Mouse (Mus musculus) telencephalon, adult 2 months (tissue): ENCODE measurements around the gene Ffar4.

Source experiments
- DNase-seq: peaks from one replicate; pipeline ENCODE4 v3.0.0-alpha.2; 2011; ENCODE audit warnings: low read depth, low spot score

Gene Ffar4

DNA sequence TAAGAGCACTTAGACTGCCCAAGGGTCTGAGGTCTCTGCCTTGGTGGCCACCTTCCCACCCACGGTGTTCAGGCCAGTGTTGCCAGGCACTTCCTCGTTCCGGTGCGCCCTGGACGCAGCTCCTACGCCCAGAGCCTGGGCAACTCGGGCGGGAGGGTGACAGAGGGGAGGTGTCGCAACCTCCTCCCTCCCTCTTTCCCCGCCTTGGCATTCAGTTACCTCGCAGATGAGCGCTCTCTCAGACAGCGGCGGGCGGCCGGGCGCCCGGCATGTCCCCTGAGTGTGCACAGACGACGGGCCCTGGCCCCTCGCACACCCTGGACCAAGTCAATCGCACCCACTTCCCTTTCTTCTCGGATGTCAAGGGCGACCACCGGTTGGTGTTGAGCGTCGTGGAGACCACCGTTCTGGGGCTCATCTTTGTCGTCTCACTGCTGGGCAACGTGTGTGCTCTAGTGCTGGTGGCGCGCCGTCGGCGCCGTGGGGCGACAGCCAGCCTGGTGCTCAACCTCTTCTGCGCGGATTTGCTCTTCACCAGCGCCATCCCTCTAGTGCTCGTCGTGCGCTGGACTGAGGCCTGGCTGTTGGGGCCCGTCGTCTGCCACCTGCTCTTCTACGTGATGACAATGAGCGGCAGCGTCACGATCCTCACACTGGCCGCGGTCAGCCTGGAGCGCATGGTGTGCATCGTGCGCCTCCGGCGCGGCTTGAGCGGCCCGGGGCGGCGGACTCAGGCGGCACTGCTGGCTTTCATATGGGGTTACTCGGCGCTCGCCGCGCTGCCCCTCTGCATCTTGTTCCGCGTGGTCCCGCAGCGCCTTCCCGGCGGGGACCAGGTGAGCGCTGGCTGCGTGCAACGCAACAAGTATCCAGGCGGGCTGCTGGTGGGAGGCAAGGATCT lies at the start of gene Ffar4:
TSS of gene Ffar4 (plus strand) at position 214 of the 901 bp plus-strand sequence.
- DNase-seq: no peak

DNA sequence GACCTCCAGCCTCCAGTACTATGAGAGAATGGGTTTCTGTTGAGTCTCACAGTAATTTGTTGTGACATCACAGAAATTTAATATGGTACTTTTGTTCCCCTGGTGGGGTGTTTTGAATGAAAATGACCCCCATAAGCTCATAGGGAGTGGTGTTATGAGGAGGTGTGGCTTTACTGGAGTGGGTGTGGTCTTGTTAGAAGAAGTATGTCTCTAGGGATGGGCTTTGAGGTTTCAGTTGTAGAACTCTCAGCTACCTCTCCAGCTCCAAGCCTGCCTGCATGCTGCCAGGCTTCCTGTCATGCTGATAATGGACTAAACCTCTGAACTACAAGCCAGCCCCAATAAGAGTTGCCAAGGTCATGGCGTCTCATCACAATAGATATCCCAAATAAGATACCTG lies 47.2 kb upstream of the Ffar4 start:
- no peak for DNase-seq

DNA sequence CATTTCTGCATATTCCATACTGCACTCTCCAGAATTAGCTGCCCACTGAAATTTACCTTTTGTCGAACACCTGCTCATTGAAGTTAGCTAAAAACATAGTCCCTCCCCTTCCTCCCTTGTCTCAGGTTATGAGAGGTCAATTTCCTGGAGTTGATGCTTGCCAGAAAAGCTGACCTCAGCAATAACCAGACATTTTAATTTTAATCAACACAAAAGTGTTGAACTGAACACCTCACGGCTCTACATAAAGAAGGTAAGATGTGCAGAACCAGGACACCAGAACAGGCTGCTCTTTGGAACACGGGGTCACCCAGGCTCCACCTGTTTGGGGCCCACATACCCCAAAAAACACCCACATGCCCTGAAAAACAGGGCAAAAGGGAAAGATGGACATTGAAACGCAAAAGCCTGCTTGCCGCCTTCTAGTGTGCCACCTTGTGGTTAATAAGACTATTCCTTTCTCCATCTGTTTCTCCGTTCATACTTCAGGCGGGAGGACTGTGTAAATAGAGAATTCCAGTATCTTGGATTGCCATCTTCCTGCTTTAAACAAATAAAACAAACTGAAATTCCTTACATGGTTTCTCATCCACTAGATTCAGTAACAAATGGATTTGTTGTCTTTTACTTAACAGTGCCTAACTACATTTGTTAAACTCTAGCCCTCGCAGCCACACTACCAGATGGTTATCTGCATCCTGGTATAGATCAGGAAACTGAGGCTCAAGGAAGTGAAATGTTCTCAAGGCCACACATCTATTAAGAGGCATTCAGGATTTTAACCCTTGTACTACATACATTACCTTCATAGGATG lies 43.4 kb upstream of the Ffar4 start:
- peak; percentile 48 for DNase-seq

DNA sequence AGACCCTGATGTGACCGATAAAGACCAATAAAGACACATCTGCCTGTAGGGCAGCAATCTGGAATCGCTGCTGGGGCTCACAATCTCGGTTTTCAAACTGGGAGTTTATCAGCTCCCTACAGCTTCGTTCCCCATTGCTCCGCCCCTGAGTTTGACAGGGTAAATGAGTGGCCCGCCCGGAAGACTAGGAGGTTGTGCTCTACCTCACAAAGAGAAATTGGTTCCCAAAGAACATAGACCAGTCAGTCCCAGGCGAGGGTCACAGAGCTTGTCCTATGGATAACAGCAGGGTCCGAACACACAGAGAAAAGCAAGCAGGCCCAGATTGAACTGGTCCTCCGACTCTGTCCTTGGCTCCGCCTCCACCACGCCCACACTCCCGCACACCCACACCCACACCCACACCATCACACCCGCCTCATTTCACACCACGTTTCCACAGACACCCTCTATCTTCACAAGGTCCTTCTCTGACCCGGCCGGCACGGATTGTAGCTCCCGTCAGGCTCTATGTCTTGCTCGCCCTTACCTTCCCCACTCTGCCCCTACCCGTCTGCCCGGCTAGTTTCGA lies 42.6 kb upstream of the Ffar4 start:
- DNase-seq: no peak

DNA sequence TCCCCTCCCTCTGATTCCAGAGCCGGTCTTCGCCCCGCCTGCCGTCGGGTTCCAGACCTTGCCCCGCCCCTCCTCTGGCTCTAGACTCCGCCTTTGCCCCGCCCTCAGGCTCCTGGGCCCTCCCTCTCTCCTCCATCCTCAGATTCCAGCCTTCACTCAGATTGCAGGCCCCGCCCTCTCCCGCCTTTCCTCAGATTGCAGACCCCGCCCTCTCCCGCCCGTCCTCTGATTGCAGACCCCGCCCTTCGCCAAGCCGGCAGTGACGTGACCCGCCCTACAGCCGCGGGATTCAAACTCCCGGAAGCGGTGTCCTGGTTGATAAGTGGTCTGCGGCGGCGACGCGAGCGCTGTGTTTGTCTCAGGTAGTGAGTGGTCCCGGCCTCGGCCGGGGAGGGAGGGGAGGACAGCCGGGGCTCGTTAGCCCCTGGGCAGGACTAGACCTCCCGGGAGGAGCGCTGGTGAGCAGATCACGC lies 42.1 kb upstream of the Ffar4 start, which contains the start of gene Cep55:
TSS of gene Cep55 (plus strand) at position 292 of the 473 bp plus-strand sequence.
- DNase-seq: peak; percentile 97

DNA sequence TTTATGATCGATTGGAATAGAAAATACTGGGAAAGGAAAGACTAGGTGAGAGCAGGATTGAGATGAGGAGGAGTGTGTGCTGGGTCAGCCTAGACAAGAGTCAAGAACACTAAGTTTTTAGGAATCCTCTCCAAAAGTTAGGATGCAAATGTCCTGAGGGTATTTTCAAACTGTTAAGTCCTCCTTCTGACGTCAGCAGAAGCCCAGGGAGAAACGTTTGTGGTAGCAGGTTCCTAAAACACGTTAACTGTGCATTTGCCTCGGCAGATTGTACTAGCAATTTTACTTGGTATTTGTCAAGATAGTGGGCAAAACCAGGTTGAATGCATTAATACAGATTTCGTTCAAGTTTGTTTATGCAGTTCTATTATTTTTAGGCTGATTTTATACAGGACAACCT lies 41.1 kb upstream of the Ffar4 start:
- DNase-seq: no peak

DNA sequence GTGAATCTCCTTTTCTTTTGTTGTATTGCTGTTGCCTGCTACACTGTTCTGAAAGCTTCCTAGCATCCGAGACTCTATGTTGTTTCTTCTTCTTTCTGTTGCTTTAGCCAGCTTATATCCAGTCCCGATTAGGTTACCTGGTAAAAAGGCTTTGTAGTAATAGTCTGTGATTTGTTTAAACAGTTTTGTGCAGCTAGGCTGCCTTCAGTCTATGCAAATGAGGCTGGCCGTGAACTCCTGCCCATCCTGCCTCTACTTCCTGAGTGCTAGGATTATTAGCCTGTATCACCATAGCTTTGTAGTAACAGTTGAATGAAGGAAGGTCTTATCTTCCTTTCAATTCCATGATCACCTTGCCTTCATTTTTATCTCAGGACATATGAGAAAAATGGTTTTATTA lies 40.6 kb upstream of the Ffar4 start:
- no peak for DNase-seq

DNA sequence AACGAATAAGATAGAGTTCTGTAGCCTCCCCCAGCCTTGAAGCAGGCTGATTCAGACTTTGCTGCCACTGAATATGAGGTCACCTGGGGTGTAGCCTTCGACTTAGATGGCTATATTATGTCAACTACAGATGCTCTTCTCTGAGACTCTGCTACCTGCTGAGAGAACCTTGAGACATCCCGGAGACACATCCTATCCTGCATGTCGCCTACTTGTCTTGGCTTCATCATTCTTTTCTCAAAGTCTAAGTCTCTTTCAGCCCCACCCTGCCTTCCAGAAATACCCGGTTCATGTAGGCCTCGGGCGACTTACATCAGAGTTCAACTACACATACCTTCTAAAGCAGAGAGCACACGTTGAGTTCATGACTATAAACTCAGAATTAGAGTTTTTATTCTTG lies 39.9 kb upstream of the Ffar4 start:
- no peak for DNase-seq

DNA sequence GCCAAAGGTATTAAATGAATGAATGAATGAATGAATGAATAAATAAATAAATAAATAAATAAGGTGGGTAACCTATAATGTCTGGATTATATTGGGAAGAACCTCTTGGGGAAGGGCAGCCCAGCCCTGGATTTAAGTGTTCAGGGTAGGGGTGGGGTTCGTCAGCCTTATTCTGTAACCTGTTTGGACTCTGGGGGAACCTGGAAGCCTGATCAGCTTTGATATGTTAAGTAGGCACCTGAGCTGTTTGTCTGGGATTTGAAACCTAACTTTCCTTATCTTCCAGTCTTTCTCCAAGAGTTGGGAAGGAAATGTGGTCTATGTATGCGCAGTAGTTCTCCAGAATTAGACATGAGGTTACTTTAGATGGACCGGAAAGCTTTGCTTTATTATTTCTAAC lies 33.7 kb upstream of the Ffar4 start:
- DNase-seq: no peak

DNA sequence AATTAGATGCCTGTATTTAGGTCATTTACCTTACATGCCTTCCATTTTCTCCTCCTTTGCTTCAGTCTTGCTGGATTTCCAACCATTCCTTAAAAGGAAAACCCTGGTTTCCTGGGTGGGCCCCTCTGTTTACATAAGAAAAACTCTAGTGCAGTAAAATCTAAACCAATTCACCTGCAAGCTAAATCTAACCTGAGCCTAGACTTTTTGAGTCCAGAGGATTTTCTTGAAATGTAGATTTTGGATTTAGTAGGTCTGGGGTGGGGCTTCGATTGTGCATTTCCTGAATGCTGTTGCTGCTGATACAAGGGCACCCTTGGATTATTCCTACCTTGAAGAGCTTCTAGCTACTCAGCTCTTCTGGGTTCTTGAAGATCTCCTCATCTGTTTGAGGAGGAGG lies 32.8 kb upstream of the Ffar4 start:
- DNase-seq: no peak

DNA sequence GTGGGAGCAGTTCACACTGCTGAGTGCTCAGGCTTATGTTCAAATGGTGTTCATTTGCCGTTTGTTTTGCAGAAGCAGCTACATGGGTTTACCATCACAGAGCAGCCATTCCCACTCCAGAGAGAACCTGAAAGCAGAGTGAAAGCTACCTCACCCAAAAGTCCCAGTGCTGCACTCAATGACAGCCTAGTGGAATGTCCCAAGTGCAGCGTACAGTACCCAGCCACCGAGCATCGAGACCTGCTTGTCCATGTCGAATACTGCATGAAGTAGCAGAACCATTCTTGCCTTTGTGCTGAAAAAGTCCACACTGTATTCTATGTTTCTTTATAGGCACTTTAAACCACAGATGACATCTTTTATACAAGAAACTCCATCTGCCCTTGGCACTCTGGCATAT lies 23.6 kb upstream of the Ffar4 start:
- DNase-seq: no peak

DNA sequence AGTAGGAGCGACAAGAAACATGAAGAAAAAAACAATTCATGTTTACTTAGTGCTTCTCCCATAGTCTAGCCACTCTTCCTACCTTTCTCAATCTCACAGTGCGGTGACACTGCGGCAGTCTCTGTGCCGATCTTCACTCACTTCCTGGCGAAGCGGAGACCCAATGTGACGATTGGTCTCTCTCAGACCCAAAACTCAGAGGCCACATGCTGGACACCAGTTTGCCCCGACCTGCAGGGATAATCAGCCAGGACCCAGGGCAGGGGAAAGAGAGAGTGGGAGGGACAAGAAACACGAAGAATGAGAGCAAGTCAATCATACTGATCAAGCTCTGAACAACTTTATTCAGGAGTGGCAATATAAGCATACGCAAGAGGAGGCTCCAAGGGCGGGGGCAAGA lies 21.8 kb upstream of the Ffar4 start:
- DNase-seq: no peak

DNA sequence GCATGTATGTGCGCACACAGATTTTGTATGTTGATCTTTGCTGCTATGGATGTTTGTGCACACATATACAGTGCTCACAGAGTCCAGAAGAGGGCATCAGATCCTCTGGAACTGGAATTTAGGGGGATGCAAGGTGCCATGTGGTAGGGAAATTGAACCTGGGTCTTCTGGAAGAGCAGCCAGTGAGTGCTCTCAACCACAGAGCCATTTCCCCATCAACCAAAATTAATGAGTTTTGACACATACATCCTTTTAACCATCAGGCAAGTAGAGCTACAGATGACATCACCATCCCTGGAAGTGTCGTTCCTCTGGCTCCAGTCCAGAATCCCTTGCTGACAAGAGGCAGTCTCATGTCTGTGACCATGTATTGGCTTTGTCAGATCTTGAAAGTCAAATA lies 20.6 kb upstream of the Ffar4 start:
- DNase-seq: no peak

DNA sequence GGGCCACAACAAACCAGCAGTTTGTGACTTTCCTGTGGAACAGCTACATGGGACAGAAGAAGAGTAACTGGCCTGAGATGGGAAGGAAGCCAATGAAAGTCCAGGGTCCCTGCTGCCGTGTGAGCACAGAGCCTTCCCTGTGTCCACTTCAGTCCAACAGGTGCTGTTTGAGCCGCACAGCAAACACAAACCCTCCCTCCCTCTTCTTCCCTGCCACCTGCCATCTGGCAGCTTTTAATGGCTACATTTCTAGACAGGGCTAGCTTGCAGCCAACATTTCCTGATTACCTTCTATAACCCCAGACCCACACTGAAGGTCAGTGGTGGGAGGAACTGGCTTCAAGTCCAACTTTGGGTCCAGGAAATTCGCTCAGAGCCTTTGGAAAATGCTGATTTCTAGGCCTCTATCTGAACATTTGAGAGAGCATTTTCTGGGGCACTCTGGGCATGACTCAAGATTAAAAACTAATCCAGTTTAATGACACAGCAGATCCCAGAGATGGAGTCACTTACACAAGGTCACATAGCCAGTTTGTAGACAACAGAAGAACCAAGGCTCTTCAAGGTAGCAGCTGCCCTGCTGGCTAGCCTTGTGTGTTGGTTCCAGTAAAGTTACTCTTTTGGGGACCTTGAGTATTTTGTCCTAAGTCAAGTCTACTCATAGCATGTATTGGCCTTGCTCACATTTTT lies 18.9 kb upstream of the Ffar4 start:
- no peak for DNase-seq

DNA sequence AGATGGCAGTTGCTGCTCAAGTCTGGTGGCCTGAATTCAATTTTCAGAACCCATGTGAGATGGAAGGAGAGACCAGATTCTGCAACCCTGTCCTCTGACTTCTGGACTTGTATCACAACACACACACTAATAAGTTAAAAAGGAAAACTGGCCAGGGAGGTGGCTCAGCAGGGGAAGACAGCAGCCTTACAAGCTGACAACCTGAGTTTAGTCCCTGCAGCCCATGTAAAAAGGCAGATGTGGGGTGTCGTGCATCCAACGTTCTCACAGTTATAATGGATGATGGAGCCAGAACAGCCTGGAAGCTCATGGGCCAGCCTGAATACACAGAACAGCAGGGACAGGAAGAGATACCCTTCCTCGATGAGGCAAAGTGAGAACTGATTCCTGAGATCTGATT lies 15.5 kb upstream of the Ffar4 start:
- DNase-seq: no peak

DNA sequence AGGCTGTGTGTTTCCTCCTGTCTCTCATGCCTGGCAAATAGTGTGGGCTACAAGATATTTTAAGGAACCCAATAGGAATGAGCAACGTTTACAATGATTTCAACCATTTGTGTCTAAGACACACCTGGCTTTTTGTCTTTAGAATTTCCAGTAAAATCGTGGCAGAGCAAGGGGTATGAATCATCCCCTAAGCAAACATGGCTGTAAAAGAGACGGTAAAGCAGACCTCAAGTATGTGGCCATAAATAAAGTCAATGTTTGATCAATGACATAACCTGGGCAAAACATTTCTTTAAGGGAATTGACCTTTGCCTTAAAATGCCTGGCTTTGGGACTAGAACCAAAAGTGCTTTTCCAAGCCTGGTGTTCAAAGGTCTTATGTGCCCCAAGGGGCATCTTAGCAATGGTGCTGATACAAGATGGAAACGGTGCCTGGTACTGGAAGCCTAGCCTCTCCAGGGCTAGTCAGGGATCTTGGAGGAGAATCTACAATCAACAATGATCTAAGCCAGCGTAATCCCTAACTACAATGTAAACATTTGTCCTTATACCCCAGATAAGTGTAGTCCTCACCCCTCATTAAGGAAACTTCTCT lies 13.8 kb upstream of the Ffar4 start:
- no peak for DNase-seq

DNA sequence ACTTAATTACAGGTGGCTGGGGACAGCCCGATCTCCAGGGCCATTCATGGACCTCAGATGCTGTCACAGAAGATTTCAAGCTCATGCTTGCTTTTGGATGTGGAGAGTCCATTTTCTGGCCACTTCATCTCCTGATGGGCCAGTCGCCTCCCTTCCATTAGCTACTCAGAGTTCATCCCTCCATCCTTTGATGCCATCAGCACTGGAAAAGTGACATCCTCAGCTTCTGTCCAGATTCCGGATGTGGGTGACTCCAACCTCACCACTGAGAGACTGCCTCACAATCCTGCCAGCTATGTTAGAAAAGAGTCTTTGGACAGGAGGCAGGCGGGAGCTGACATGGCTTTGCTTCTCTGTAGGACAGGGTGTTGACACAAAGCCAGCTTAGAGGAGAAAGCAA lies 11.0 kb upstream of the Ffar4 start:
- no peak for DNase-seq

DNA sequence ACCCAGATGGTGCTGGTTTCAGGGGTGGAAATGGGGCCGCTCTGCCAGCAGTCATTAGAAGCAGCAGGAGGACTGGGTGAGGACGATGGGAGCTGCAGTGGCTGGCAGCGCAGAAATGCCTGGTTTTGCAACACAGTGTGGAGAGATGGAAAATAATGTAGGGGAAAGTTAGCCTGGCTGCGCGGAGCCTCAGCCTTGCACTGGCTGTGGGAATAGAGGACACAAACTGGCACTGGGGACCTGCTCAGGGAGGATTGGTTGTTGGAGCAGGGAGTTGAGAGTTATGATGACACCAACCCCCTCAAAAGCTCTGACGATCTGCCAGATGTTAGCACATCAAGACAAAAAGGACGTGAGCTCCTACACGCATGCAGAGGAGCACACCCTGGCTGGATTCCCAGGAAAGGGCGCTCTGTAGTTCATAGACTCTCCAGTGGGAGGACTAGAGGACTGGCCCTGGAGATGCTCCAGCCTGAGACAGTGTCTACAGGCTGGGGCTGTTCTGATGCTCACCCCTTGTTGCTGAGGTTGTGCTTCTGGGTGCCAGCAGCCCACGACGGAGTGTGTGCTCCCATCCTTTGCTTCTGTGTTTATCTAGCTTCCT lies 9.8 kb upstream of the Ffar4 start:
- peak; percentile 12 for DNase-seq

DNA sequence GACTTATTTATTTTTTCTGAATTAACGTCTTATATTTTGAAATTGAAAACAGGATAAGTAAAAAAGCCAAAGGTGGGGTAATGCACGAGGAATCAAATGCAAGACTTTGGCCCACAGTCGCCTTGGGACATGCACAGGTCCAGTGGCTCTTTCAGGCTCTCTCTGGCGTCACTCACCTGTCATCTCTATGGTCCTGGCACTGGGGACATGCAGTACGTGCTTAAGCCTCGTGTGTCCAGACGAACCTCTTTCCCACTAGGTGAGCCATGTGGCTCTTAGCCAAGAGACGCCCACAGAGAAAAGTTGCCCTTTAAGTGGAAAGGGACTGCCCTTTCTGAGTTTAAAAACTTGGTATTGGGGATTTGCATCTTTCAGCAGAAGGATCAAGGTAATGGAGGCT lies 7.5 kb upstream of the Ffar4 start:
- no peak for DNase-seq

DNA sequence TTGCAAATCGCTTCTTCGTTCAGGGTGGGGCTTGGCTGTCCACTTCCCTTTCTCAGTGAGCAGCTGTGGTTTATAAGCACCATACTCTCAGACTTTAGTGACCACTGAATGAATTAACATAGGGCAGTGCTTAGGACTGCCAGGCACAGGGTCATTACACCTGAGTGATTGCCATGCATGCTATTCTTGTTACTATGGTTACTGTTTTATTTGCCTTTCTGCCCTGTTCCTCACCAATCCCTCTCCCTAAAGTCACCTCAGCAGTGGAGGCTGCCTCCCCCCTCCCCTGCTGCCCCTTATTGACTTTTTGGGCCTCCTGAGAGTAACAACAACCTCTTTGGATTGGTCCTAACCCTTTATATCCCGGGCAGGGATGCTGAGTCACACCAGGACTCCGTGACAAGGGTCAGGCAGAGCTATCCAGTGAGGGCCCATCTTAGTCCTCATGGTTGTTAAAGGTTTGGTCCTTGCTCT lies 5.3 kb upstream of the Ffar4 start:
- DNase-seq: no peak

DNA sequence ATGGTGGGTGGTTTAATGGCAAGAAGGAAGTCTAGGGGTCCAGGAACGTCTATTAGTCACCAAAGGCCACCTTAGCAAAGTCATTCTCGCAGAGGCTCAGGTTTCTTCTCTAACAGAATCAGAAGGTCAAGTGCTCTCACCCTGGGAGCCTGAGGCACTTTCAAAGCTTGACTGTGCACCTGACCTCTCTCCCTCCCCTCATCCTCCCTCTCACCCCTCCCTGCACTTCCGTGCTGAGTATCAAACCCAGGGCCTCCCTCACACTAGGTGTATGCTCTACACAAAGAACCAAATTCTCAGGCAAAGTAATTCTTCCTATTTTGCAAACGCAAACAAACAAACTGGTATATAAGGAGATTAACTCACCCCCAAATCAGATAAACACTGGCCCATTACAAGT lies 640 bp upstream of the Ffar4 start:
- DNase-seq: no peak
